Mouse (Mus musculus): Measurements from ENCODE around the gene Cybb. TPM values are rescaled to one million over a fixed set of nuclear protein-coding genes. Genes with fewer than 3 reads are reported as not detected.

Gene Cybb
- polyA plus RNA-seq, 2 experiments = 2.8 to 9.2 TPM

DNA sequence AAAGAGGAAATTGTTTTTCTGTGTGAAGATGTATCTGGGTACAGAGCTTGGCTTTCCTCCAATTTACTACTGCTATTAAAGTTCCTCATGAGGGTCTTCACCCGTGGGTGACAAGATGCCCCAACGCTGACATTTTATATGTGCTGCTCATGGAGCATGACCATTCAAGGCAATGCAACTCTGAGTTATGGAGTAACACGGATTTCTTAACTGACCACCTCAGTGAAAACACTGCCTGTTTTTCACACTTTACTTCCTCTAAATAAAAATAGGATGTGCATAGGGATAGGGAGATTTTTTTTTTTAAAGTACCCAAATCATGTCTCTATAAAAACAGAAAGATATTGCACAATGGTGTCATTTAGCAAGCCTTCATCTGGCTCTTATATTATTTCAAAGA, 24.9 kb downstream of the Cybb start:
- WGBS (ENCODE audit: insufficient replicate concordance) = 43% methylated on average over 3 of the region's 3 CpGs
- no peak overlapping the region for H3K9ac ChIP-seq (replicated peaks)
- no peaks in the 10 kb centered on the region for H3K36me3 ChIP-seq (replicated peaks; ENCODE audit: control insufficient read depth, insufficient read depth, low read depth)
- H3K27ac ChIP-seq = no peak overlapping the region
- no peak for TF ChIP-seq EP300 (IDR thresholded peaks at IDR 0.05; ENCODE audit: low read depth)
- TF ChIP-seq CTCF (IDR thresholded peaks at IDR 0.05; ENCODE audit: low read depth) = no peak
- ATAC-seq (ENCODE audit: insufficient read depth) = no peak
- H3K9me3 ChIP-seq (ENCODE audit: control insufficient read depth, low read length) = no peaks in the 10 kb centered on the region
- no peak overlapping the region for H3K4me3 ChIP-seq (ENCODE audit: insufficient read depth in 1 of 2, low read depth in 2 of 2, low read length in 2 of 2)
- no peaks in the 10 kb centered on the region for H3K4me1 ChIP-seq (replicated peaks; ENCODE audit: control insufficient read depth in 2 of 2, insufficient read depth in 2 of 2, low read length in 1 of 2)
- DNase-seq (ENCODE audit: low read depth in 3 of 3, low spot score in 3 of 3) = no peak
- no peak overlapping the region for H3K4me2 ChIP-seq (ENCODE audit: low read depth)
- no peaks in the 10 kb centered on the region for H3K27me3 ChIP-seq (ENCODE audit: control insufficient read depth, insufficient read depth, low read length)

DNA sequence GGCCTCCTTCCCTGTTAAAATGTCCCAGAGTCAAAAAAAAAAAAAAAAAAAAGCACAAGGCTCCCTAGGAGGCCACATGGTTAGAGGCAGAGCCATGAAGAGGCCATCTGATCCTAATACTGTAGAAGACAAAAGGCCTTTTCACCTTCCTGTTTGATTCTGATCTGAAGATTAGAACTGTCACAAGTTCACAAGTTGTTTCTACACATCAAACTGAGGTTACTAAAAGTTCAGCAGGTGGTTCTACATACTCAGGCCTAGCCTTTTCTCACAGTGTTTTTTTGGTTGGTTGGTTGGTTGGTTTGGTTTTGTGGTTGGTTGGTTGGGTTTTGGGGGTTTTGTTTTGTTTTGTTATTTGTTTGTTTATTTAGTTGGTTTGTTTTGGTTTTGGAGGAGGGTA, 26.2 kb downstream of the Cybb start:
- no peak for ATAC-seq (ENCODE audit: insufficient read depth)
- Histone ChIP-seq H3K27ac (no peak overlapping the region), H3K4me3 (ENCODE audit: insufficient read depth in 1 of 2, low read depth in 2 of 2, low read length in 2 of 2) (no peak overlapping the region), H3K36me3 (replicated peaks; ENCODE audit: control insufficient read depth, insufficient read depth, low read depth) (no peaks in the 10 kb centered on the region), H3K4me2 (ENCODE audit: low read depth) (no peak overlapping the region), H3K9ac (replicated peaks) (no peak overlapping the region), H3K27me3 (ENCODE audit: control insufficient read depth, insufficient read depth, low read length) (no peaks in the 10 kb centered on the region), H3K4me1 (replicated peaks; ENCODE audit: control insufficient read depth in 2 of 2, insufficient read depth in 2 of 2, low read length in 1 of 2) (no peaks in the 10 kb centered on the region), H3K9me3 (ENCODE audit: control insufficient read depth, low read length) (no peaks in the 10 kb centered on the region)
- no peak for DNase-seq (ENCODE audit: low read depth in 3 of 3, low spot score in 3 of 3)
- TF ChIP-seq CTCF (IDR thresholded peaks at IDR 0.05; ENCODE audit: low read depth) (no peak), EP300 (IDR thresholded peaks at IDR 0.05; ENCODE audit: low read depth) (no peak)

GRCm38 (mm10) chrX:9460387-9460930, 27.1 kb downstream of the Cybb start:
- no peaks in the 10 kb centered on the region for H3K27me3 ChIP-seq (ENCODE audit: control insufficient read depth, insufficient read depth, low read length)
- no peaks in the 10 kb centered on the region for H3K9me3 ChIP-seq (ENCODE audit: control insufficient read depth, low read length)
- no peaks in the 10 kb centered on the region for H3K4me1 ChIP-seq (replicated peaks; ENCODE audit: control insufficient read depth in 2 of 2, insufficient read depth in 2 of 2, low read length in 1 of 2)
- H3K27ac ChIP-seq = no peak overlapping the region
- H3K4me2 ChIP-seq (ENCODE audit: low read depth) = no peak overlapping the region
- TF ChIP-seq EP300 (IDR thresholded peaks at IDR 0.05; ENCODE audit: low read depth) (no peak), CTCF (IDR thresholded peaks at IDR 0.05; ENCODE audit: low read depth) (no peak)
- no peak for DNase-seq (ENCODE audit: low read depth in 3 of 3, low spot score in 3 of 3)
- no peak overlapping the region for H3K4me3 ChIP-seq (ENCODE audit: insufficient read depth in 1 of 2, low read depth in 2 of 2, low read length in 2 of 2)
- no peak for ATAC-seq (ENCODE audit: insufficient read depth)
- no peak overlapping the region for H3K9ac ChIP-seq (replicated peaks)
- H3K36me3 ChIP-seq (replicated peaks; ENCODE audit: control insufficient read depth, insufficient read depth, low read depth) = no peaks in the 10 kb centered on the region
- WGBS (ENCODE audit: insufficient replicate concordance) = 50% methylated on average over 4 of the region's 4 CpGs

DNA sequence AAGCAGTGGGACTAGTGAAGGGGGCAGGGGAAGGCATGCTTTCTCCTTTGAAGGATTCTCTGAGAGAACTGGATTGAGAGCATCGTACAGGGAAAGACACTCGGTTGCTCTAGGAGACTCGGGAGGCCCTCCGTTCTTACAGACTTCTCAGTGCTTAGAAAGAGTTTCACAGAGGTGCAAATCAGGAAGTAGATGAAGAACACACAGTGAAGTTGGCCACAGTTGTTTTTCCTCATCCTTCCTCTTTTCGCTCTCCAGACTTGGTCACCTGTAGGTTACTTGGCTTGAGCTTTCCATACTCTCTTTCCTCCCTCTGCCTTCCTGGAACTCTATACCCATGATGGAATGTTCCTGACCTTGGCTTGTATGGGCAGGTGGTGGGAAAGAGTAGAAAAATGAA, 35.2 kb downstream of the Cybb start:
- TF ChIP-seq EP300 (IDR thresholded peaks at IDR 0.05; ENCODE audit: low read depth) (no peak), CTCF (IDR thresholded peaks at IDR 0.05; ENCODE audit: low read depth) (no peak)

GRCm38 (mm10) chrX:9447284-9447683, 40.3 kb downstream of the Cybb start:
- Histone ChIP-seq H3K4me3 (ENCODE audit: insufficient read depth in 1 of 2, low read depth in 2 of 2, low read length in 2 of 2) (no peak overlapping the region), H3K27ac (no peak overlapping the region), H3K9me3 (ENCODE audit: control insufficient read depth, low read length) (no peaks in the 10 kb centered on the region), H3K4me2 (ENCODE audit: low read depth) (no peak overlapping the region), H3K4me1 (replicated peaks; ENCODE audit: control insufficient read depth in 2 of 2, insufficient read depth in 2 of 2, low read length in 1 of 2) (no peaks in the 10 kb centered on the region), H3K27me3 (ENCODE audit: control insufficient read depth, insufficient read depth, low read length) (no peaks in the 10 kb centered on the region), H3K9ac (replicated peaks) (no peak overlapping the region), H3K36me3 (replicated peaks; ENCODE audit: control insufficient read depth, insufficient read depth, low read depth) (no peaks in the 10 kb centered on the region)
- DNase-seq (ENCODE audit: low read depth in 3 of 3, low spot score in 3 of 3) (no peak), ATAC-seq (ENCODE audit: insufficient read depth) (no peak)
- TF ChIP-seq CTCF (IDR thresholded peaks at IDR 0.05; ENCODE audit: low read depth) = no peak

More for the DNA sequence above, 35.2 kb downstream of the Cybb start:
- 43% methylated on average over 5 of the region's 5 CpGs for WGBS (ENCODE audit: insufficient replicate concordance)
- H3K9me3 ChIP-seq (ENCODE audit: control insufficient read depth, low read length) = no peaks in the 10 kb centered on the region
- DNase-seq (ENCODE audit: low read depth in 3 of 3, low spot score in 3 of 3) (no peak), ATAC-seq (ENCODE audit: insufficient read depth) (no peak)
- no peak overlapping the region for H3K4me3 ChIP-seq (ENCODE audit: insufficient read depth in 1 of 2, low read depth in 2 of 2, low read length in 2 of 2)
- no peak overlapping the region for H3K9ac ChIP-seq (replicated peaks)
- no peaks in the 10 kb centered on the region for H3K36me3 ChIP-seq (replicated peaks; ENCODE audit: control insufficient read depth, insufficient read depth, low read depth)
- H3K27ac ChIP-seq = no peak overlapping the region
- no peaks in the 10 kb centered on the region for H3K27me3 ChIP-seq (ENCODE audit: control insufficient read depth, insufficient read depth, low read length)
- no peaks in the 10 kb centered on the region for H3K4me1 ChIP-seq (replicated peaks; ENCODE audit: control insufficient read depth in 2 of 2, insufficient read depth in 2 of 2, low read length in 1 of 2)
- H3K4me2 ChIP-seq (ENCODE audit: low read depth) = no peak overlapping the region
